Mouse (Mus musculus): Measurements from ENCODE around the gene Chsy1. TPM values are rescaled to one million over a fixed set of nuclear protein-coding genes. Genes with fewer than 3 reads are reported as not detected.

The Chsy1 gene
- polyA plus RNA-seq, 1 experiment from 2014 or later = 18.9 TPM

- ATAC-seq (replicated peaks; ENCODE audit: low FRiP score, low TSS enrichment, low read depth) (no peak), DNase-seq (ENCODE audit: low spot score) (no peak)
- no peaks in the 10 kb centered on the region for H3K9me3 ChIP-seq (ENCODE audit: control insufficient read depth, low read length)
- peak overlapping the region; percentile 62; the same call in 1 of the 2 replicates for H3K27ac ChIP-seq (ENCODE audit: low read depth)
- WGBS = 69% methylated on average over 9 of the region's 9 CpGs
- H3K9ac ChIP-seq (ENCODE audit: low read length) = no peak overlapping the region
- H3K4me3 ChIP-seq (ENCODE audit: low read depth, low read length) = no peak overlapping the region
- H3K4me1 ChIP-seq (replicated peaks; ENCODE audit: control insufficient read depth, insufficient read depth, low read length) = peaks cover 15% of the 10 kb centered on the region
- no peak overlapping the region for H3K4me2 ChIP-seq (ENCODE audit: low read length)
- H3K27me3 ChIP-seq (replicated peaks; ENCODE audit: control insufficient read depth, insufficient read depth, low read length) = no peaks in the 10 kb centered on the region
- H3K36me3 ChIP-seq (ENCODE audit: control insufficient read depth, insufficient read depth, low read length) = no peaks in the 10 kb centered on the region
These were observed 55.2 kb downstream of the Chsy1 start for GRCm38 (mm10) chr7:66164427-66165031.

GRCm38 (mm10) chr7:66165036-66165798 lies 55.9 kb downstream of the Chsy1 start:
- H3K4me3 ChIP-seq (ENCODE audit: low read depth, low read length) = no peak overlapping the region
- H3K27me3 ChIP-seq (replicated peaks; ENCODE audit: control insufficient read depth, insufficient read depth, low read length) = no peaks in the 10 kb centered on the region
- no peaks in the 10 kb centered on the region for H3K36me3 ChIP-seq (ENCODE audit: control insufficient read depth, insufficient read depth, low read length)
- H3K4me2 ChIP-seq (ENCODE audit: low read length) = no peak overlapping the region
- DNase-seq (ENCODE audit: low spot score) (no peak), ATAC-seq (replicated peaks; ENCODE audit: low FRiP score, low TSS enrichment, low read depth) (no peak)
- H3K9ac ChIP-seq (ENCODE audit: low read length) = no peak overlapping the region
- H3K4me1 ChIP-seq (replicated peaks; ENCODE audit: control insufficient read depth, insufficient read depth, low read length) = peaks cover 15% of the 10 kb centered on the region
- no peaks in the 10 kb centered on the region for H3K9me3 ChIP-seq (ENCODE audit: control insufficient read depth, low read length)
- H3K27ac ChIP-seq (ENCODE audit: low read depth) = peak overlapping the region; percentile 39; the same call in 1 of the 2 replicates
- 44% methylated on average over 5 of the region's 5 CpGs for WGBS

GRCm38 (mm10) chr7:66168877-66169276 lies 59.6 kb downstream of the Chsy1 start:
- Histone ChIP-seq H3K27me3 (replicated peaks; ENCODE audit: control insufficient read depth, insufficient read depth, low read length) (no peaks in the 10 kb centered on the region), H3K4me1 (replicated peaks; ENCODE audit: control insufficient read depth, insufficient read depth, low read length) (peaks cover 10% of the 10 kb centered on the region), H3K27ac (ENCODE audit: low read depth) (no peak overlapping the region), H3K9ac (ENCODE audit: low read length) (no peak overlapping the region), H3K36me3 (ENCODE audit: control insufficient read depth, insufficient read depth, low read length) (peaks cover 32% of the 10 kb centered on the region), H3K4me3 (ENCODE audit: low read depth, low read length) (no peak overlapping the region), H3K9me3 (ENCODE audit: control insufficient read depth, low read length) (no peaks in the 10 kb centered on the region), H3K4me2 (ENCODE audit: low read length) (no peak overlapping the region)
- WGBS = 89% methylated on average over 7 of the region's 7 CpGs
- DNase-seq (ENCODE audit: low spot score) = no peak
- ATAC-seq (replicated peaks; ENCODE audit: low FRiP score, low TSS enrichment, low read depth) = no peak

GRCm38 (mm10) chr7:66169476-66169875 lies 60.2 kb downstream of the Chsy1 start:
- no peak overlapping the region for H3K9ac ChIP-seq (ENCODE audit: low read length)
- no peak overlapping the region for H3K4me3 ChIP-seq (ENCODE audit: low read depth, low read length)
- H3K9me3 ChIP-seq (ENCODE audit: control insufficient read depth, low read length) = no peaks in the 10 kb centered on the region
- H3K4me1 ChIP-seq (replicated peaks; ENCODE audit: control insufficient read depth, insufficient read depth, low read length) = peaks cover 10% of the 10 kb centered on the region; the same call in 1 of the 2 replicates
- DNase-seq (ENCODE audit: low spot score) (no peak), ATAC-seq (replicated peaks; ENCODE audit: low FRiP score, low TSS enrichment, low read depth) (no peak)
- WGBS = 85% methylated on average over 6 of the region's 6 CpGs
- no peak overlapping the region for H3K4me2 ChIP-seq (ENCODE audit: low read length)
- no peak overlapping the region for H3K27ac ChIP-seq (ENCODE audit: low read depth)
- no peaks in the 10 kb centered on the region for H3K27me3 ChIP-seq (replicated peaks; ENCODE audit: control insufficient read depth, insufficient read depth, low read length)
- H3K36me3 ChIP-seq (ENCODE audit: control insufficient read depth, insufficient read depth, low read length) = peaks cover 38% of the 10 kb centered on the region

GRCm38 (mm10) chr7:66170802-66171505 lies 61.6 kb downstream of the Chsy1 start:
- WGBS = 93% methylated on average over 27 of the region's 27 CpGs
- H3K9ac ChIP-seq (ENCODE audit: low read length) = no peak overlapping the region
- ATAC-seq (replicated peaks; ENCODE audit: low FRiP score, low TSS enrichment, low read depth) = no peak
- peaks cover 49% of the 10 kb centered on the region for H3K36me3 ChIP-seq (ENCODE audit: control insufficient read depth, insufficient read depth, low read length)
- H3K27me3 ChIP-seq (replicated peaks; ENCODE audit: control insufficient read depth, insufficient read depth, low read length) = no peaks in the 10 kb centered on the region
- H3K27ac ChIP-seq (ENCODE audit: low read depth) = no peak overlapping the region
- H3K4me3 ChIP-seq (ENCODE audit: low read depth, low read length) = no peak overlapping the region
- no peak for DNase-seq (ENCODE audit: low spot score)
- H3K9me3 ChIP-seq (ENCODE audit: control insufficient read depth, low read length) = no peaks in the 10 kb centered on the region
- H3K4me2 ChIP-seq (ENCODE audit: low read length) = no peak overlapping the region
- no peaks in the 10 kb centered on the region for H3K4me1 ChIP-seq (replicated peaks; ENCODE audit: control insufficient read depth, insufficient read depth, low read length)

- Histone ChIP-seq H3K27ac (ENCODE audit: low read depth) (no peak overlapping the region), H3K9ac (ENCODE audit: low read length) (no peak overlapping the region), H3K4me1 (replicated peaks; ENCODE audit: control insufficient read depth, insufficient read depth, low read length) (no peaks in the 10 kb centered on the region), H3K36me3 (ENCODE audit: control insufficient read depth, insufficient read depth, low read length) (peaks cover 51% of the 10 kb centered on the region), H3K9me3 (ENCODE audit: control insufficient read depth, low read length) (no peaks in the 10 kb centered on the region), H3K27me3 (replicated peaks; ENCODE audit: control insufficient read depth, insufficient read depth, low read length) (no peaks in the 10 kb centered on the region), H3K4me2 (ENCODE audit: low read length) (no peak overlapping the region), H3K4me3 (ENCODE audit: low read depth, low read length) (no peak overlapping the region)
- no peak for DNase-seq (ENCODE audit: low spot score)
- no peak for ATAC-seq (replicated peaks; ENCODE audit: low FRiP score, low TSS enrichment, low read depth)
- 90% methylated on average over 6 of the region's 6 CpGs for WGBS
These were observed 66.4 kb downstream of the Chsy1 start for GRCm38 (mm10) chr7:66175738-66176137.

GRCm38 (mm10) chr7:66176256-66176655 lies 66.9 kb downstream of the Chsy1 start:
- Histone ChIP-seq H3K4me1 (replicated peaks; ENCODE audit: control insufficient read depth, insufficient read depth, low read length) (no peaks in the 10 kb centered on the region), H3K9ac (ENCODE audit: low read length) (no peak overlapping the region), H3K36me3 (ENCODE audit: control insufficient read depth, insufficient read depth, low read length) (peaks cover 46% of the 10 kb centered on the region), H3K9me3 (ENCODE audit: control insufficient read depth, low read length) (no peaks in the 10 kb centered on the region), H3K27me3 (replicated peaks; ENCODE audit: control insufficient read depth, insufficient read depth, low read length) (no peaks in the 10 kb centered on the region), H3K27ac (ENCODE audit: low read depth) (no peak overlapping the region), H3K4me2 (ENCODE audit: low read length) (no peak overlapping the region), H3K4me3 (ENCODE audit: low read depth, low read length) (no peak overlapping the region)
- 90% methylated on average over 4 of the region's 4 CpGs for WGBS
- ATAC-seq (replicated peaks; ENCODE audit: low FRiP score, low TSS enrichment, low read depth) (no peak), DNase-seq (ENCODE audit: low spot score) (no peak)

- ATAC-seq (replicated peaks; ENCODE audit: low FRiP score, low TSS enrichment, low read depth) (no peak), DNase-seq (ENCODE audit: low spot score) (no peak)
- no peak overlapping the region for H3K4me3 ChIP-seq (ENCODE audit: low read depth, low read length)
- no peak overlapping the region for H3K27ac ChIP-seq (ENCODE audit: low read depth)
- H3K9me3 ChIP-seq (ENCODE audit: control insufficient read depth, low read length) = no peaks in the 10 kb centered on the region
- peaks cover 40% of the 10 kb centered on the region for H3K36me3 ChIP-seq (ENCODE audit: control insufficient read depth, insufficient read depth, low read length)
- 84% methylated on average over 4 of the region's 4 CpGs for WGBS
- H3K27me3 ChIP-seq (replicated peaks; ENCODE audit: control insufficient read depth, insufficient read depth, low read length) = no peaks in the 10 kb centered on the region
- H3K4me2 ChIP-seq (ENCODE audit: low read length) = no peak overlapping the region
- no peaks in the 10 kb centered on the region for H3K4me1 ChIP-seq (replicated peaks; ENCODE audit: control insufficient read depth, insufficient read depth, low read length)
- no peak overlapping the region for H3K9ac ChIP-seq (ENCODE audit: low read length)
These were observed 67.6 kb downstream of the Chsy1 start for GRCm38 (mm10) chr7:66176929-66177328.

Measured in intestine, embryonic 14.5 days (tissue).